Mouse (Mus musculus) forebrain, embryonic 11.5 days (tissue): ENCODE results near the gene Zfyve1. TPM values are rescaled to one million over a fixed set of nuclear protein-coding genes. Genes with fewer than 3 reads are reported as not detected.

Experiments
- ATAC-seq: fragments of 200-750 bp; cut with Nextera tagmentation; replicated peaks from 2 replicates; pipeline ENCODE4 v1.8.0; 2017; ENCODE audit warnings: moderate TSS enrichment; ENCODE audit not compliant: low FRiP score
- DNase-seq: peaks from one replicate; pipeline ENCODE4 v3.0.0-alpha.2; 2017; ENCODE audit warnings: low spot score
- H3K27ac ChIP-seq: fragments of 300-500 bp; sonication (generic); 2 replicates; pipeline ENCODE4 v1.5.1; 2014; ENCODE audit warnings: low read depth, low read length
- H3K27me3 ChIP-seq: fragments of 300-500 bp; sonication (generic); 2 replicates; pipeline ENCODE4 v1.6.1; 2014; ENCODE audit warnings: mild to moderate bottlenecking, low read length, mixed read lengths; ENCODE audit not compliant: control insufficient read depth, insufficient read depth
- H3K36me3 ChIP-seq: fragments of 300-500 bp; sonication (generic); 2 replicates; pipeline ENCODE4 v1.6.1; 2014; ENCODE audit warnings: mild to moderate bottlenecking, low read length, moderate library complexity, mixed read lengths; ENCODE audit not compliant: control insufficient read depth, insufficient read depth
- H3K4me1 ChIP-seq: fragments of 300-500 bp; sonication (generic); replicated peaks from 2 replicates; pipeline ENCODE4 v1.6.1; 2014; ENCODE audit warnings: low read length, mixed read lengths; ENCODE audit not compliant: control insufficient read depth, insufficient read depth
- H3K4me2 ChIP-seq: fragments of 300-500 bp; sonication (generic); 2 replicates; pipeline ENCODE4 v1.6.1; 2014; ENCODE audit warnings: low read depth, mild to moderate bottlenecking, low read length, moderate library complexity, mixed read lengths; ENCODE audit not compliant: severe bottlenecking
- H3K4me3 ChIP-seq: fragments of 300-500 bp; sonication (generic); 2 replicates; pipeline ENCODE4 v1.5.1; 2014; ENCODE audit warnings: low read depth, low read length
- H3K9ac ChIP-seq: fragments of 300-500 bp; sonication (generic); 2 replicates; pipeline ENCODE4 v1.6.1; 2014; ENCODE audit warnings: low read length
- H3K9me3 ChIP-seq: fragments of 300-500 bp; sonication (generic); 2 replicates; pipeline ENCODE4 v1.6.1; 2016; ENCODE audit warnings: low read length, mixed read lengths; ENCODE audit not compliant: control insufficient read depth
- WGBS: fragments of 180-500 bp; shearing (Covaris S2); extraction: QIAGEN DNeasy Blood & Tissue Kit; methylation state at CpG from one replicate; pipeline ENCODE4 v1.1.7; 2014; 5-methylcytosine and 5-hydroxymethylcytosine counted together
- polyA plus RNA-seq: library from polyadenylated mRNA; unstranded; fragments of >200 nt; fragmentation: Nextera tagmentation; extraction: Ambion mirVana; gene quantifications from 2 replicates; pipeline ENCODE4 v1.2.1, GENCODE M21; 2014

Zfyve1 gene
- polyA plus RNA-seq, 1 experiment from 2014 or later = 24.9 TPM

DNA sequence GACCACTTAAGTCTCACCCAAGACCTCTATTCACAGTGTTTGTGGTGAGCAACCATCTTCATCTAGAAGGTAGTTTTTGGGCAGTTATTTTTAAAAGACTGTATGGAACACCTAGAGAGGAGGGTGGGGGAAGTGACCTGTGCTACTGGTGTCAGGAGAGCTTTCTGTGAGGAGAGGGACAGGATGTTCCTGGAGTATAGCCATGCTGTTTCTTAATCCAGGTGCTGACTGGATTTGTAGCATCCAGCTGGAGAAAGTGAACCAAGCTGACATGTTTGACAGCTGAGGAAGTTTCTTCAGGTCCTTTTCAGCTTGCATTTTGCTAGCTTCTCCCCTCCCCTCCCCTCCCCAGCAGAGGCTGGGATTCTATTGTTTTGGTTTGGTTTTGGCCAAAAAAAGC lies 52.2 kb downstream of the Zfyve1 start:
- Histone ChIP-seq H3K27me3 (no peaks in the 10 kb centered on the region), H3K9ac (no peak overlapping the region), H3K4me3 (no peak overlapping the region), H3K4me2 (no peak overlapping the region), H3K36me3 (peaks cover 3% of the 10 kb centered on the region; the same call in 1 of the 2 replicates), H3K9me3 (no peaks in the 10 kb centered on the region), H3K27ac (no peak overlapping the region), H3K4me1 (no peaks in the 10 kb centered on the region)
- ATAC-seq = no peak
- DNase-seq = no peak

DNA sequence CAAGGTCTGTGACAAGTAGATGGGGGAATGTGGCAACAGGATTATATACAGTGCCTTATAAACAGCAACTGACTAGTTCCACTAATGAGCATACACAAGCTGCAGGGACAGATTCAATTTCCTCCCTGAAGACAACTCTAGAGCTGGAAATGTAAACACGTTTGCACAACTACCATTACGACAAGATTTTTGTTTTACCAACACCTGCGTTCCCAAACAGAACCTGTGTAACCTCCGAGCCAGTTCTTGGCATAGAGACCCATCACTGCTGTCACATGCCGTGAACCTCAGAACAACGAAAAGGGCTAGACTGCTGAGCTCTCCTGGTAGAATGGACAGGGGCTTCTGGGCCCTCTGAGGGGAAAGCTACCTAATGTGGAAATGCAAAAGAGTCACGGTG lies 53.0 kb downstream of the Zfyve1 start:
- ATAC-seq = no peak
- Histone ChIP-seq H3K27me3 (no peaks in the 10 kb centered on the region), H3K9ac (no peak overlapping the region), H3K4me3 (no peak overlapping the region), H3K36me3 (peaks cover 3% of the 10 kb centered on the region; the same call in 1 of the 2 replicates), H3K4me1 (no peaks in the 10 kb centered on the region), H3K27ac (no peak overlapping the region), H3K4me2 (no peak overlapping the region), H3K9me3 (no peaks in the 10 kb centered on the region)
- DNase-seq = no peak
- WGBS = 87% methylated on average over 7 of the region's 7 CpGs

DNA sequence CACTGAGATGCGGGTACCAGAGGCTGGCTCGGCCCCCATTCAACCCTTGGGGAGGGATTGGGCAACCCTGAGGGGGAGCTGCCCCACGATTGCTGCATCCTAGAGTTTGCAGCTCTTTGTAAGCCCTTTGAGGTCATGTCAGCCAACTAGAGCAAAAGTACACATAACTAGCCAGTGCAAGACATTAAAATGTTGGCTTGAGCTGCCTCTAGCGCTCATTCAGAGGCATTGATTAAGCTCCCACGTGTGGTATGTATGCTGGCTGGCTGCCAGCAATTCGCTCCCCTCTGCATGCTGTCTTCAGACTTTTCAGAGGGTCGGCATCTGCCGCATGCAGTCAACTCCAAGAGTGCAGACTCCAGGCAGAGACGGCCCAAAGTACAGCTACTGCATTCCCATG lies 61.0 kb downstream of the Zfyve1 start:
- Histone ChIP-seq H3K36me3 (no peaks in the 10 kb centered on the region), H3K9me3 (no peaks in the 10 kb centered on the region), H3K9ac (no peak overlapping the region), H3K4me2 (no peak overlapping the region), H3K27me3 (no peaks in the 10 kb centered on the region), H3K27ac (no peak overlapping the region), H3K4me3 (no peak overlapping the region), H3K4me1 (peaks cover 5% of the 10 kb centered on the region)
- ATAC-seq = no peak
- no peak for DNase-seq
- WGBS = 75% methylated on average over 9 of the region's 9 CpGs

DNA sequence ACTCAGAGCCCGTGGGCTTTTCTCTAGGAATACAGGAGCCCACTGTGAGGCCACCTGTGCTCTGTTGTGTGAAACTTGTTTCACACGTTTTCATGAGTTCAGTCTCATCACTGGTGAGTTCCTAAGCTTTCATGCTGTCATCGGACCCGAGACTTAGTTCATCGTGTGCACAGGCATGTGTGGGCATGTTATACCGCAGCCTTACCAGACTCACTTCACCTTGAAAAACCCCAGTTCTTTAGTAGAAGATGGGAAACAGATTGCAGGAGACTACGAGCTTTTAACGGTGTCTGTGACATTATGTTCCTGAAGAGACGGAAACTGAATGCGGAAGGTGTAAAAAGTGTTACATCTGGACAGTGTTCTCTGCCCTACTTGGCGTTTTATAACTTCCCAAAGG lies 61.6 kb downstream of the Zfyve1 start:
- Histone ChIP-seq H3K4me1 (peaks cover 5% of the 10 kb centered on the region), H3K27ac (no peak overlapping the region), H3K9ac (no peak overlapping the region), H3K36me3 (no peaks in the 10 kb centered on the region), H3K27me3 (no peaks in the 10 kb centered on the region), H3K4me2 (no peak overlapping the region), H3K4me3 (no peak overlapping the region), H3K9me3 (no peaks in the 10 kb centered on the region)
- 92% methylated on average over 11 of the region's 11 CpGs for WGBS
- DNase-seq (no peak), ATAC-seq (no peak)

DNA sequence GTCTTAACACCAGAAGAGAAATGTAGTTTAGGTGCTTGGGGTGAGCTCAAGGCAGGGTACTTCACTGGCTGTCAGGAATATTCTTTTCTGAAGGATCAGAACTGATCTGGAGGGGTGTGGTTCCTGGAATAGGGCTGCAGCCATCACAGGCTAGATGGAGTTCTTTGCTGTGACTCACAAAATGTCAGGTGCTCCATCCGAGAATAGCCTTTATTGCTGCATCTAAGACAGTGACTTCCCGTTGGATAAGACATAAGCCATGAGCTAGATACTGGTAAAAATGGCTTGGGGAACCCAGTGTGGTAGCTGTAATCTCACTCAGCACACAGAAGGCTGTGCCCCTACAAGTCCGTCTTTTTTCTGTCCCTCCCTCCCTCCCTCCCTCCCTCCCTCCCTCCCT lies 62.8 kb downstream of the Zfyve1 start:
- no peaks in the 10 kb centered on the region for H3K27me3 ChIP-seq
- no peak overlapping the region for H3K9ac ChIP-seq
- no peaks in the 10 kb centered on the region for H3K36me3 ChIP-seq
- H3K4me2 ChIP-seq = no peak overlapping the region
- DNase-seq (no peak), ATAC-seq (no peak)
- WGBS = 87% methylated on average over 3 of the region's 3 CpGs
- no peak overlapping the region for H3K27ac ChIP-seq
- peaks cover 5% of the 10 kb centered on the region for H3K4me1 ChIP-seq
- no peaks in the 10 kb centered on the region for H3K9me3 ChIP-seq
- no peak overlapping the region for H3K4me3 ChIP-seq

DNA sequence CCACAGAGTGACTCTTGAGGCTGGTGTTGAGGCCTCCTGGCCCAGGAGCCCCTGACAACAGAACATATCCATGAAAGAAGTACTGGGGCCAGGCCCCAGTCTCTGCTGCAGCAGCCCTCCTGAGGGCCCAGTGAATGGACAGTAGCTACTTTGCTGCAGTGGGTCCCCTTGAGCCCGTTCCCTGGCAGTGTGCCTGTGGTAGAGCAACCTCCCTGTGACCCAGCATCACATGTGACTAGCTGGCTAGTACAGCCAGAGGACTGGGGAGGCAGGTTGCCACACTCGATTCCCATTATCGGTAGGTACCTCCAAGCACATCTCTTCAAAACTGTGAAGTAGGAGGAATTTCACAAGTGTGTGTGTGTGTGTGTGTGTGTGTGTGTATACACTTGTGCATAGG lies 64.1 kb downstream of the Zfyve1 start:
- peaks cover 5% of the 10 kb centered on the region for H3K4me1 ChIP-seq
- ATAC-seq (no peak), DNase-seq (no peak)
- H3K36me3 ChIP-seq = no peaks in the 10 kb centered on the region
- H3K27ac ChIP-seq = no peak overlapping the region
- H3K27me3 ChIP-seq = no peaks in the 10 kb centered on the region
- H3K9me3 ChIP-seq = no peaks in the 10 kb centered on the region
- WGBS = 86% methylated on average over 3 of the region's 3 CpGs
- H3K9ac ChIP-seq = no peak overlapping the region
- H3K4me3 ChIP-seq = no peak overlapping the region
- no peak overlapping the region for H3K4me2 ChIP-seq

DNA sequence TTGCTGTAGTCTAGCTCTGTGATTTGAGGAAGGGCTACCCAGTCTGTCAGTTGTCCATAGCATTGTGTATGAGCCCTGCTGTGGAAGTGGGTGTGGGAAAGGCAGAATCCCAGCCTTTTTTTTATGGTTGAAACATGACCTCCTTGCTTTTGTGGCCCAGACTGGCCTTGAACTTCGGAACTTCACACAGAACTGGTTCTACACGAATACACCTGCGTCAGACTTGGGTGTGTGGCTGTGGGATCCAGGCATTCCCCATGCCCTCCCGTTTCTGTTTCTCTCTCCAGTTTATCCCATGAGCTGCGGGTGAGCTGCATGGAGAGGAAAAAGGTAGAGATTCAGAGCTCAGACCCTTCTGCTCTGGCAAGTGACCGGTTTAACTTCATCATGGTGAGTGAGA lies 65.0 kb downstream of the Zfyve1 start:
- H3K27ac ChIP-seq = no peak overlapping the region
- DNase-seq (no peak), ATAC-seq (no peak)
- H3K9ac ChIP-seq = no peak overlapping the region
- no peaks in the 10 kb centered on the region for H3K9me3 ChIP-seq
- no peaks in the 10 kb centered on the region for H3K27me3 ChIP-seq
- H3K4me2 ChIP-seq = no peak overlapping the region
- 92% methylated on average over 6 of the region's 6 CpGs for WGBS
- peaks cover 5% of the 10 kb centered on the region for H3K4me1 ChIP-seq
- no peak overlapping the region for H3K4me3 ChIP-seq
- no peaks in the 10 kb centered on the region for H3K36me3 ChIP-seq

DNA sequence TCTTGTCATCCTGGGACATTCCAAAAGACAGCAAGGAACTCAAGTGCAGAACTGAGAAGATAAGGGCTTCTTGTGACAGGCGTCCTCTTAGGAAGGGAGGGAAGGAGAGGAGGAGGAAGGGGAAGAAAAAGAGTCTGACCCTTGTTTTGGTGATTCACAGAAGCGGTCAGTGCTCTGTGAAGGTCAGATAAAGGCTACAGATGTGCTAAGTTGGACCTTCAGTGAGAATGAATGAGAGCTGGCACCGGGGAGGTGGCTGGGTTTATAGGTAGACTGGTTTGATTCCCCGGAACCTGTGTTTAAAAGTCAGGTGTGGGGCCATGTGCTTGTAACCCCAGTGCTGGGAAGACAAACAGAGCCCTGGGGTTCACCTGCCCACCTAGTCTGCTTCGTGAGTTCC lies 68.4 kb downstream of the Zfyve1 start:
- Histone ChIP-seq H3K9me3 (no peaks in the 10 kb centered on the region), H3K4me1 (no peaks in the 10 kb centered on the region), H3K36me3 (no peaks in the 10 kb centered on the region), H3K4me3 (no peak overlapping the region), H3K4me2 (no peak overlapping the region), H3K27ac (no peak overlapping the region), H3K9ac (no peak overlapping the region), H3K27me3 (no peaks in the 10 kb centered on the region)
- DNase-seq (no peak), ATAC-seq (no peak)
- WGBS = 96% methylated on average over 5 of the region's 5 CpGs

DNA sequence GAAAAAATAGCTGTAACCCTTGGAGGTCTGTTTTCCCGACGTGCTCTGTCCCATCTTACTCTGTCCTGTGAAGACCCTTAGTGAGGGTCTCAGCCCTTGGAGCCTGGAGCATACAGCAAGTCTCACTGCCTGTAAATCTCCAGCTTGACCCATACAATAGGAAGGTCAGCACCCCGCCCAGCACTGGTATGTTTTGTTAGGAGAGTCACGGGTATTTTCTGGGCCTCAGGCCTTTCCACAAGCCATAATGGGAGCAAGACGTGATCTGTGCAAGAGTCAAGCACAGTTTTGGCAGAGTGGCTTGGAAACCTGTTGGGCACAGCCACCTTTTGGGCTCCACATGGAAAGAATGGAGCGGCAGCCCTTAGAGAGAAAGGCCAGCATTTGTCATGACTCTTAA lies 69.2 kb downstream of the Zfyve1 start:
- Histone ChIP-seq H3K4me3 (no peak overlapping the region), H3K36me3 (no peaks in the 10 kb centered on the region), H3K9me3 (no peaks in the 10 kb centered on the region), H3K27ac (no peak overlapping the region), H3K27me3 (no peaks in the 10 kb centered on the region), H3K4me1 (no peaks in the 10 kb centered on the region), H3K9ac (no peak overlapping the region), H3K4me2 (no peak overlapping the region)
- DNase-seq = no peak
- ATAC-seq = no peak
- 75% methylated on average over 6 of the region's 6 CpGs for WGBS
